In the genomic region with DNA sequence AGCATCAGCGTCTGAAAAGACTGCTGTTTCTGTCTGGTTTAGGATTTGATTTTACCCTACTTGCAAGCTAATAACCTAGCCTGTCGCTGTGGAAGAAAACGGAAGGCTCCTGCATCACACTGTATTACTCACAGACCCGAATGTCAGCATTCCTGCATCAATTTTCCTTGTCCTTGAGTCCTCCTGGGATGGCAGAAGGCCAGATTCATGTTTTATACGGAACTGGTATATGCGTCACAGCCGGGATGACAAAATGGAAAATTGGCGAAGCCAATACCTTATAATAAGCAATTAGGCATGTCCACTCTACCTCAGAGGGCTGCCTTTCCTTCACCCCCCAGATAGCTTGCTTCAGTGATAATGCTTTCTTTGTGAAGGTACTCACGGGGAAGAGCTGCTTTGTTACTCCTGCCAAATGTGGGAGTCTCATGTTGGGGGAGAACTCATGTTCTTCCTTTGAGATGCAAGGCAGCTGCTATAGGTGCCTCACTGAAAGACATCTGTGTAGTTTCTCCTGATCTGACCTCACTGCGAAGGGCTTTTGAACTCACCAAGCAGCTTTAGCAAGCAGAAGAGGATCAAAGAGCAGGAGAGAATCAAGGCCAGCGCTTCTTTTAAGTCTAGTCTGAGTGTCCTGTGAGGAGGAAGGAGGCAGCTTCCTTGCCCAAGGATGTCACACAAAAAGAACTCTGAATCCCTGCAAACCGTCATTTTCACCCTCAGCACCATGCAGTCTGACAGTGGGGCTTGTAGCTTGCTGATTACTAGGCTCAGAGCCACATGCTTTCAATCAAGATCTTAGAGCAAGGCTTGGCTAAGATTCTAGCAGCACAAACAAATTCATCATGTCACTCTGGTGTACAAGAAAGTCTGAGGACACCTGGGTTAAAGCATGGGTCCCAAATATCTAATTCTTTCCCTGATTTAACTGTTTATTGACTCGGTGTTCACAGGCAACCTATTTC, we compare ENCODE assay signal across 12 mouse cellular contexts. TPM values are rescaled to one million over a fixed set of nuclear protein-coding genes. Genes with fewer than 3 reads are reported as not detected.
DNase-seq lines count a peak whose midpoint lies in the region; ATAC-seq lines count a peak whose summit lies in the region.
"Had no signal": no experiment of that assay in that cellular context is flagged by ENCODE, and none has a peak within 500 bp of the region (broad histone marks: within the 10 kb centered on the region; RNA-seq: fewer than 3 reads in every experiment).

No protein-coding gene starts in this region.

- whole genome bisulfite sequencing in neural tube, embryonic 15.5 days = 57% methylated on average over 13 of the region's 13 CpGs

- no peaks in the 10 kb centered on the region for H3K4me1 ChIP-seq in neural tube, embryonic 15.5 days
- H3K4me1 ChIP-seq: limb, embryonic 15.5 days; megakaryocyte, embryonic 14.5 days had no signal

- ATAC-seq in neural tube, embryonic 15.5 days (ENCODE audit: low FRiP score) = no peak
- ATAC-seq in megakaryocyte progenitor cell, adult 5-6 weeks (replicated peaks; ENCODE audit: poor library complexity) = no peak

- H3K9me3 ChIP-seq in neural tube, embryonic 15.5 days (replicated peaks) = no peaks in the 10 kb centered on the region
- H3K9me3 ChIP-seq: limb, embryonic 15.5 days; megakaryocyte, embryonic 14.5 days had no signal

- no peak overlapping the region for H3K4me2 ChIP-seq in neural tube, embryonic 15.5 days
- H3K4me2 ChIP-seq: limb, embryonic 15.5 days had no signal

- no peak overlapping the region for H3K9ac ChIP-seq in neural tube, embryonic 15.5 days (replicated peaks)
- H3K9ac ChIP-seq: limb, embryonic 15.5 days had no signal

- H3K27me3 ChIP-seq in neural tube, embryonic 15.5 days (replicated peaks) = no peaks in the 10 kb centered on the region
- H3K27me3 ChIP-seq: limb, embryonic 15.5 days had no signal

- H3K4me3 ChIP-seq in neural tube, embryonic 15.5 days (replicated peaks) = no peak overlapping the region
- H3K4me3 ChIP-seq: limb, embryonic 15.5 days; megakaryocyte, embryonic 14.5 days had no signal

- DNase-seq in embryo, embryonic 10 days (ENCODE audit: low spot score) = peak; percentile 10
- DNase-seq in embryo, embryonic 9.5 days (ENCODE audit: extremely low spot score) = no peak
- DNase-seq in kidney, postnatal 36 days = peak; percentile 1 to 3
- no peak for DNase-seq in kidney, adult 18-20 months
- DNase-seq in CD4-positive helper T cell, adult 2 months (ENCODE audit: low read depth, low spot score) = peak; percentile 1
- peak; percentile 12 for DNase-seq in embryo, embryonic 11 days

- H3K27ac ChIP-seq in neural tube, embryonic 15.5 days (replicated peaks) = no peak overlapping the region
- H3K27ac ChIP-seq: limb, embryonic 15.5 days had no signal

- H3K36me3 ChIP-seq in neural tube, embryonic 15.5 days = no peaks in the 10 kb centered on the region
- H3K36me3 ChIP-seq: limb, embryonic 15.5 days had no signal

RNA-seq across cellular contexts. Expression of a gene that starts 37.3 kb away (rescaled TPM):
- 0.23 TPM in 1 of 2 replicates, not detected in the other for polyA plus RNA-seq in neural tube, embryonic 15.5 days (2015; fragmentation: Nextera tagmentation; extraction: Ambion mirVana)
- total RNA-seq in megakaryocyte progenitor cell, adult 5-6 weeks (2015) = 0.89 TPM in 1 of 2 replicates, not detected in the other
- total RNA-seq in megakaryocyte progenitor cell, adult 5-6 weeks (2017) = 0.67 TPM in 1 of 2 replicates, not detected in the other
- polyA plus RNA-seq: large intestine, adult 2 months; limb, embryonic 15.5 days; stomach, embryonic 16.5 days had no signal

Comparison
In these comparisons a context has a peak if more than half of its experiments do, and no peak if none do; other contexts are left out.
1. DNase-seq: peak in embryo, embryonic 10 days (single experiment), kidney, postnatal 36 days (2 of 2), CD4-positive helper T cell, adult 2 months (single experiment) and embryo, embryonic 11 days (single experiment); none in embryo, embryonic 9.5 days (single experiment) and kidney, adult 18-20 months (single experiment).